Mouse (Mus musculus): ENCODE data around the gene Slc22a5. TPM values are rescaled to one million over a fixed set of nuclear protein-coding genes. Genes with fewer than 3 reads are reported as not detected.
"Not testable (repeated sequence)": the region's sequence is repeated elsewhere in the genome, so short reads cannot be mapped to it uniquely, and the experiment has no call there.

Slc22a5 gene
- polyA plus RNA-seq, 1 experiment from 2014 or later: 7.7 TPM

- H3K9me3 ChIP-seq: no peaks in the 10 kb centered on the region
- peaks cover 21% of the 10 kb centered on the region for H3K4me1 ChIP-seq
- no peak overlapping the region for H3K27ac ChIP-seq
- H3K4me3 ChIP-seq: no peak overlapping the region
- DNase-seq (ENCODE audit: low spot score): no peak
- WGBS: 62% methylated on average over 1 of the region's 1 CpGs
- H3K36me3 ChIP-seq: no peaks in the 10 kb centered on the region
- H3K27me3 ChIP-seq (ENCODE audit: insufficient read depth, poor library complexity, severe bottlenecking): no peaks in the 10 kb centered on the region
These were observed 9.5 kb upstream of the Slc22a5 start for GRCm38 (mm10) chr11:53900991-53901390.

GRCm38 (mm10) chr11:53899981-53900380 is 8.5 kb upstream of the Slc22a5 start:
- peaks cover 21% of the 10 kb centered on the region for H3K4me1 ChIP-seq
- DNase-seq (ENCODE audit: low spot score): no peak
- 88% methylated on average over 6 of the region's 6 CpGs for WGBS
- H3K9me3 ChIP-seq: no peaks in the 10 kb centered on the region
- no peaks in the 10 kb centered on the region for H3K27me3 ChIP-seq (ENCODE audit: insufficient read depth, poor library complexity, severe bottlenecking)
- H3K4me3 ChIP-seq: no peak overlapping the region
- no peak overlapping the region for H3K27ac ChIP-seq
- H3K36me3 ChIP-seq: no peaks in the 10 kb centered on the region

DNA sequence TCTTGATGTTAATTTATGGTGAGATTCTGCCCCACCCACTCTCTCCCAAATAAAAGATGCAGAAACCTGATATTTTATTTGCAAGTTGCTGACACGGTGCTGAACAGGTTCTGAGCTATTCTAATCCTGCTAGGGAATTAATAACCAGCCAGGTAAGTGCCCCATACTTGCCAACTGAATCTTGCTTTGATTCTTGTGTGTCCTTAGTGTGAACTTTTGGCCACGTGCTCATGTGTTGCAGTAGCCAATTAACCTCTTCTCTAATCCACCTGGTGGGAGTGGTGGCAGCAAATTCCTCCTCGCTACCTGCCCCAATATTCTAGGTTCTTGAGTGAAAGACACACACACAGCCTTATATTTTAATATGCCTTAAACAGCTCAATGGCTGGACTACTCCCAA is 7.5 kb upstream of the Slc22a5 start:
- no peaks in the 10 kb centered on the region for H3K9me3 ChIP-seq
- peaks cover 12% of the 10 kb centered on the region for H3K4me1 ChIP-seq
- no peaks in the 10 kb centered on the region for H3K36me3 ChIP-seq
- DNase-seq (ENCODE audit: low spot score): no peak
- no peaks in the 10 kb centered on the region for H3K27me3 ChIP-seq (ENCODE audit: insufficient read depth, poor library complexity, severe bottlenecking)
- no peak overlapping the region for H3K27ac ChIP-seq
- no peak overlapping the region for H3K4me3 ChIP-seq
- WGBS: 66% methylated on average over 3 of the region's 3 CpGs

DNA sequence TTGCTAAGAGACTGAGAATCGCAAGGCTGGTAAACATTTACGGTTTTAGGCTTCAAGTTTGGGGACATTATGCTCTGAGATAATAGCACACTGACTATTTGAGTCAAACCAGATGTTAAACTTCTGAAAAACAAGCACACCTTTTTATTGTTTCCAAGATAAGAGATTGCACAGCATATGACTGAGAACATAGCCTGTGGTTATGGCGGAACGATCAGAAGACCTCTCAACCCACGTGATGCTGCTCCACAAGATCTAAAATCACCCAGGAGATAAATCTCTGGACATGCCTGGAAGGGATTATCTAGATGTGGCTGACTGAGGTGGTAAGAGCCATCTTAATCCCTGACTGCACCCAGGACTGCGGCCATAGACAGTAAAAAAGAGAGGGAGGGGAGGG is 5.5 kb upstream of the Slc22a5 start:
- WGBS: 75% methylated on average over 6 of the region's 6 CpGs
- H3K36me3 ChIP-seq: no peaks in the 10 kb centered on the region
- H3K4me3 ChIP-seq: no peak overlapping the region
- DNase-seq (ENCODE audit: low spot score): no peak
- H3K9me3 ChIP-seq: no peaks in the 10 kb centered on the region
- no peak overlapping the region for H3K27ac ChIP-seq
- H3K4me1 ChIP-seq: peaks cover 4% of the 10 kb centered on the region; the same call in 1 of the 2 replicates
- H3K27me3 ChIP-seq (ENCODE audit: insufficient read depth, poor library complexity, severe bottlenecking): no peaks in the 10 kb centered on the region

DNA sequence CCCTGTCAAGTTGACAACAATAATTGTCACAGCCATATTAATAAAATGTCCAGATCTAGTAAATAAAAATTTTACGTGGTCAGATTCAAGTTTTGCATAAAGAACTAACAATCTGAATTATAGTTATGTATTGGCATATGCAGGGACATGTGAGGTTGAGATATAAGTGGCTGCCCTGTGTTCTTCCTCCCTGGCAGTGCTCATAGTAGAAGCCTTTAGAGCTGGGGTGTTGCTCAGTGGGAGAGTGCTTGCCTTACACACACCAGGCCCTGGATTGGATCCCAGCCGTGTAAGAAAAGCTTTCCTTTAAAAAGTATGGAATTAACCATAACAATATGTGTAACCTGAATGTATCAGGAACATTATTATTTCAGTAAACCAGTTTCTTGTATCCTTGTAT is 2.0 kb upstream of the Slc22a5 start:
- Histone ChIP-seq H3K27ac (no peak overlapping the region), H3K36me3 (no peaks in the 10 kb centered on the region), H3K9me3 (no peaks in the 10 kb centered on the region), H3K4me3 (no peak overlapping the region), H3K4me1 (peaks cover 30% of the 10 kb centered on the region), H3K27me3 (ENCODE audit: insufficient read depth, poor library complexity, severe bottlenecking) (no peaks in the 10 kb centered on the region)
- 71% methylated on average over 2 of the region's 2 CpGs for WGBS
- DNase-seq (ENCODE audit: low spot score): no peak

DNA sequence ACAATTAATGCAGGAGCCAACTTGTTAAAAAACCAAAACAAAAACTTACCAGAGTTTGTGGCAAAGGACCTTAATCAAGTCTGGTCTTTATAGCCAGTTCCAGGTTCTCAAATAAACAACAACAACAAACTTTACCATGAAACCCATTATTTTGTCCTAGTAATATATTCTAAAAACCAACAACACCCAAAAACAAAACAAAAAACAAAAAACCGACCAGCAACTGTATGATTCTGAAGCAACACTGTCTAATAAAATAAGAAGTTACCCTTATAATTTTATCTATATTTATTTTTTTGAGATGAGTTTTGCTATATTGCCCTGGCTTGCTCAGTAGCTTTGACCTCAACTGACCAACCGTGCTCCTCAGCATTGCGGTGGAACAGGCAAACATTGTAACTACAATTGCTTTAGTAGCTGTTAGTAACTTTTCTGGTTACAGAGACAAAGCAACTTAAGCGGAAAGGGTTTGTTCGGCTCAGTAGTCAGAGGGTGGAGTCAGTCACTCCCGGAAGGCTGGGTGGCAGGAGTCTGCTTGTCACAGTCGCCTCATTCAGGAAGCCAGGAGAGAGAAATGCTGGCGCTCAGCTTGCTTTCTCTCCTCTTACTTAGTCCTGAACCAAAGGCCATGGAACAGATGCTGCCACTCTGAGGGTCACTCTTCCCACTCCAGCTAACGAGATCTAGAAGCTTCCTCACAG is 1.4 kb upstream of the Slc22a5 start:
- Histone ChIP-seq H3K9me3 (no peaks in the 10 kb centered on the region), H3K36me3 (no peaks in the 10 kb centered on the region), H3K4me3 (no peak overlapping the region), H3K27me3 (ENCODE audit: insufficient read depth, poor library complexity, severe bottlenecking) (no peaks in the 10 kb centered on the region), H3K27ac (peak overlapping the region; percentile 9; the same call in 1 of the 2 replicates), H3K4me1 (peaks cover 36% of the 10 kb centered on the region)
- WGBS: 43% methylated on average over 9 of the region's 9 CpGs
- peak; percentile 76 for DNase-seq (ENCODE audit: low spot score)

DNA sequence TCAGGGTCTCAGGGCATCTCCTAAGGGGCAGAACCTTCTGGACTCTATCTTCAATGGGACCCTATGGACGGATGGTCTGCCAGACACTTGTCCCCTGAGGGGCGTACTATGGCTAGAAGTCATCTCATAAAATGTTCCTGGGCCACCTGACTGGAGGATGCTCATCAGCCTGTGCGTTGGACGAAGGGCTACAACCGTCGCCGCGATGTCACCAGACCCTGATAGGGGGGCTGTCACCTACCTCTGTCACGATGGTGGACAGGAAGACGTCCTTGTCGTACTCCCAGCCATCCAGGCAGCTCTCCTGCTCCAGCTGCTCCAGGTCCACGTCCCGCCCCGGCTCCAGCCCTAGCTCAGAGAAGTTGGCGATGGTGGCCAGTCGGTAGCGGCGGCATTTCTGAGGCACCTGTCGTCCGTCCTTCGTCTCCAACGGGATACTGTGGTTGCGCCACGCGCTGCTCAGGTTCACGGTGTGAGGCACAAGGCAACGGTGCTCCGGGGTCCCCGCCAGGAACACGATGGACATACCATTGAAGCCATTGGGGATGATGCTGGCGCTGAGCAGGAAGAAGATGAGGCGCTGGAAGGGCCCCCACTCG is 455 bp downstream of the Slc22a5 start:
- peak overlapping the region; percentile 86 for H3K27ac ChIP-seq

GRCm38 (mm10) chr11:53890225-53890624 is 1.2 kb downstream of the Slc22a5 start:
- WGBS: 77% methylated on average over 2 of the region's 2 CpGs
- no peak for DNase-seq (ENCODE audit: low spot score)
- Histone ChIP-seq H3K9me3 (no peaks in the 10 kb centered on the region), H3K36me3 (peaks cover 4% of the 10 kb centered on the region; the same call in 1 of the 2 replicates), H3K27ac (no peak overlapping the region), H3K27me3 (ENCODE audit: insufficient read depth, poor library complexity, severe bottlenecking) (no peaks in the 10 kb centered on the region), H3K4me3 (peak overlapping the region; percentile 70; the same call in 1 of the 2 replicates), H3K4me1 (peaks cover 41% of the 10 kb centered on the region)

More for the DNA sequence above, 455 bp downstream of the Slc22a5 start:
- no peaks in the 10 kb centered on the region for H3K27me3 ChIP-seq (ENCODE audit: insufficient read depth, poor library complexity, severe bottlenecking)
- no peaks in the 10 kb centered on the region for H3K9me3 ChIP-seq
- peaks cover 41% of the 10 kb centered on the region for H3K4me1 ChIP-seq
- 3% methylated on average over 33 of the region's 33 CpGs for WGBS
- H3K36me3 ChIP-seq: no peaks in the 10 kb centered on the region
- H3K4me3 ChIP-seq: peak overlapping the region; percentile 70
- DNase-seq (ENCODE audit: low spot score): peak; percentile 82

DNA sequence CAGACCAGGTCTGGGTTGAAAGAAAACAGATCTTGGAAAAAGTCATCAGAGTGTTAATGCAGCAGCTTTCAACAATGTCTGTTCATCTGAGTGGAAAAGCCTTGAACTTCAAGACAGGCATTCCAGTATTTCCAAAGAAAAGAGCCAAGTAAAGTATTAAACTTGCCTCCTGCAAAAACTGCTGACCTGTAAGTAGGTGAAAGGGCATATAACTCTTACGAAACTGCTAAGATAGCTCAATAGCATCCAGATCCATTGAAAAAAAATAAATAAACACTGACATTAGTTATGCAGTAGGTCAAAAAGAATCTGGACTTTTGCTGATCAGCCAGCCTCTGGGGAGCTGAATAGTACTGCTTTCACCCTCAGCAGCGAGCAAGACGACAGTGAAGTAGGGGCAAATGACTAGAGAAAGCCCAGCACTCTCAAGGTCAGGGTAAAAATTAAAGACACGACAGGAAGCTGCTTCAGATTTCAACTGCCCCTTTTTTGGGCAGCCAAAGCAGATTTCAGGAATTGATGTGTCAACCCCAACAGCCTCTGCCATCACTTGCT is 2.3 kb downstream of the Slc22a5 start:
- no peak for DNase-seq (ENCODE audit: low spot score)
- H3K27me3 ChIP-seq (ENCODE audit: insufficient read depth, poor library complexity, severe bottlenecking): no peaks in the 10 kb centered on the region
- peaks cover 41% of the 10 kb centered on the region for H3K4me1 ChIP-seq
- H3K27ac ChIP-seq: peak overlapping the region; percentile 56; the same call in 1 of the 2 replicates
- H3K36me3 ChIP-seq: peaks cover 8% of the 10 kb centered on the region; the same call in 1 of the 2 replicates
- 49% methylated on average over 4 of the region's 4 CpGs for WGBS
- H3K4me3 ChIP-seq: no peak overlapping the region
- no peaks in the 10 kb centered on the region for H3K9me3 ChIP-seq

DNA sequence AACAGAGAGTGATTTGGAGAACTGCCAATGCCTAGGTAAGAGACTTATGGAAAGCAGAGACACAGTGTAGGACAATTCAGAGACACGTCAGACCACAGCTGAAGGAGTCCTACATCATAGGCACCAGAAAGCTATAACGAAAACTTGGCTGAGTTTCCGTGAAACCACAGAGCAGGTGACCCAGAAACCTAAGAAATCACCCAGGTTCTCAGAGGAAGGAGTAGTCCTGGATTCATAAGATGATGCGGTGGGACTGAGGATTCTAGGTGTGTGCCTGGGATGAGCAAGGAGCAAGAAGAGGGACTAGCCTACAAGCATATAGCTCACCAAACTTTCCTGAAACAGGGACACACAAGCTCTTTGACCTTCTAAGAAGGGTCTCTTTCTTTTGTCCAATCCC is 3.2 kb downstream of the Slc22a5 start:
- H3K4me3 ChIP-seq: no peak overlapping the region
- H3K27ac ChIP-seq: no peak overlapping the region
- H3K4me1 ChIP-seq: peaks cover 41% of the 10 kb centered on the region
- H3K27me3 ChIP-seq (ENCODE audit: insufficient read depth, poor library complexity, severe bottlenecking): no peaks in the 10 kb centered on the region
- no peaks in the 10 kb centered on the region for H3K9me3 ChIP-seq
- no peak for DNase-seq (ENCODE audit: low spot score)
- WGBS: 93% methylated on average over 4 of the region's 4 CpGs
- H3K36me3 ChIP-seq: peaks cover 8% of the 10 kb centered on the region; the same call in 1 of the 2 replicates

DNA sequence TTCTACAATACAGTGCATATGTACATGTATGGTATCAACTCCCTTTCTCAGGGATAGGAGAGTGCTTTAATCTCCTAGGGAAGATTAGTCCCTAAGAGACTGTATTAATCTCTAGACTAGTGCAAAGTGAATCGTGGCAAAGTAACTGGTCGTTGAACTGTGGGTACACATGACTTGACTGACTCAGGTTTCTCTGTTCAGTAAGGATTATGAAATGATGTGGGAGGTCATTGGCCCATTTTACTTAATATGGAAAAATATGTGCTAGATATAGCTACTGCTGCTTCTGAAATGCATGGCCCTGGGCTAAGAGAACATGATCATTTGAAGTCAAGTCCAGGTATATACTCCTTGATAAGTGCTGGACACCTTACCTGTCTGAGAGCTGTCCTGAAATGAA is 8.2 kb downstream of the Slc22a5 start:
- Histone ChIP-seq H3K27ac (no peak overlapping the region), H3K36me3 (peaks cover 12% of the 10 kb centered on the region; the same call in 1 of the 2 replicates), H3K27me3 (ENCODE audit: insufficient read depth, poor library complexity, severe bottlenecking) (no peaks in the 10 kb centered on the region), H3K4me3 (no peak overlapping the region), H3K9me3 (no peaks in the 10 kb centered on the region), H3K4me1 (peaks cover 9% of the 10 kb centered on the region)
- WGBS: 82% methylated on average over 2 of the region's 2 CpGs
- no peak for DNase-seq (ENCODE audit: low spot score)

DNA sequence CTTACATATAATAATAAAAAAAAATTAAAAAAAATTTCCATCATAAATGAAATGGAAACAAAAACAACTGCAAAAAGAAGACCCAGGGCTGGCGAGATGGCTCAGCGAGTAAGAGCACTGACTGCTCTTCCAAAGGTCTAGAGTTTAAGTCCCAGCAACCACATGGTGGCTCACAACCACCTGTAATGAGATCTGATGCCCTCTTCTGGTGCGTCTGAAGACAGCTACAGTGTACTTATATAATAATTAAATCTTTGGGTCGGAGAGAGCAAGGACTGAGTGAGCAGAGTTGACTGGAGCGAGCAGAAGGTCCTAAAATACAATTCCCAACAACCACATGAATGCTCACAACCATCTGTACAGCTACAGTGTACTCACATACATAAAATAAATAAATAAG is 13.4 kb downstream of the Slc22a5 start:
- not testable (repeated sequence) for H3K36me3 ChIP-seq; DNase-seq (ENCODE audit: low spot score); H3K4me3 ChIP-seq; H3K27ac ChIP-seq; H3K4me1 ChIP-seq; H3K9me3 ChIP-seq; H3K27me3 ChIP-seq (ENCODE audit: insufficient read depth, poor library complexity, severe bottlenecking)
- 81% methylated on average over 5 of the region's 5 CpGs for WGBS

DNA sequence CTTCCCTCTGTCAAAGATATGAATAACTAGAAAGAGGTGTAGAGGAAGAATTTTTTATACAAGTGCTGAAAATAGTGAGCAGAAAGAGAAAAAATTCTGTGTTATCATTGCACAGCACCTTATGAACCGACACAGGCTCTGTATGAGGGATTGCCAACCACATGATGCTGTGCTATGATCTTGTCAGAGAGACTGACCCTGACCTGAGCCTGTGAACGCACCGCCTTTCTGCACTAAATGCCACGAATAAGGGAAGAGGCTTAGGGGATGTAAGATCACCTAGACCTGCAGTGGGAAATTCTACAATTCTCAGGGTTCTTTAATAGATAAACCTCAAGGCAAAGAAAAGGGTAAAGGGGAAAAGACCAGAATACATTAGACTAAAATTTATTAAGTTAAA is 15.0 kb downstream of the Slc22a5 start:
- H3K4me3 ChIP-seq: no peak overlapping the region
- no peaks in the 10 kb centered on the region for H3K9me3 ChIP-seq
- no peak overlapping the region for H3K27ac ChIP-seq
- no peak for DNase-seq (ENCODE audit: low spot score)
- peaks cover 11% of the 10 kb centered on the region; the same call in 1 of the 2 replicates for H3K36me3 ChIP-seq
- WGBS: 83% methylated on average over 4 of the region's 4 CpGs
- H3K4me1 ChIP-seq: no peaks in the 10 kb centered on the region
- no peaks in the 10 kb centered on the region for H3K27me3 ChIP-seq (ENCODE audit: insufficient read depth, poor library complexity, severe bottlenecking)

Measured in heart, embryonic 10.5 days (tissue).